Mouse (Mus musculus): Measurements from ENCODE around the gene Phtf1. TPM values are rescaled to one million over a fixed set of nuclear protein-coding genes. Genes with fewer than 3 reads are reported as not detected.

The Phtf1 gene
- 10 to 100 TPM; 10.9 to 11.7 TPM for total RNA-seq (2023)

GRCm38 (mm10) chr3:103967861-103968691 is at the start of gene Phtf1:
Gene Phtf1 (plus strand): TSS chr3:103968110.

Other genes with a start within 250 kb of the Phtf1 start
- 1 to 10 TPM; 1.2 to 1.6 TPM for gene Olfml3, start 230.1 kb upstream of the Phtf1 start, total RNA-seq (2023)
- gene Gm10964, start 228.7 kb upstream of the Phtf1 start, total RNA-seq (2023), result not detected
- gene Hipk1, start 176.5 kb upstream of the Phtf1 start, total RNA-seq (2023), result 100 to 1,000 TPM; 192 to 208 TPM
- gene Dclre1b, start 158.7 kb upstream of the Phtf1 start, total RNA-seq (2023), result 10 to 100 TPM; 43.1 to 54.0 TPM
- 10 to 100 TPM; 11.6 to 13.5 TPM for gene Ap4b1, start 158.6 kb upstream of the Phtf1 start, total RNA-seq (2023)
- gene Gm43064, start 158.5 kb upstream of the Phtf1 start, total RNA-seq (2023), result not detected
- gene Bcl2l15, start 135.5 kb upstream of the Phtf1 start, total RNA-seq (2023), result 1 to 10 TPM in 1 of 2 experiments, under 1 TPM in 1; 0.46 to 1.1 TPM
- 100 to 1,000 TPM; 137 to 141 TPM for gene Ptpn22, start 108.3 kb upstream of the Phtf1 start, total RNA-seq (2023)
- gene Rsbn1, start 54.0 kb upstream of the Phtf1 start, total RNA-seq (2023), result 10 to 100 TPM; 26.0 to 26.2 TPM